19 mouse cellular contexts compared by ENCODE assay signal in the genomic region with DNA sequence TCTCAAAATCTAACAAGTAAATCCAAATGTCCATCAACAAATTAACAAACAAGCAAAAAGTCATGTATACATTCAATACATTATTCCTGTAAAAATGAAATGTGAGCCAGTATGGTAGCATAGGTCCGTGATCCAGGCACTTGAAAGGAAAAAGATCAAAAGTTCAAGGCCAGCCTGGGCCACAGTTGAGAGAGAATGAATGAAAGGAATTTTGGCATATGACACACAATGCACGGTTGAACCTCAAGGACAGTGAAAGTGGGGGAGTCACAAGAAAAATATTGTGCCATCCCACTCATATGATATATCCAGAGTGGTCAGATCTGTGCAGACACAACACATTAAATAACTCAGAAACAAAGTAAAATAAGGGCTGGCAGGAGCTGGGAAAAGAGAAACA.
"Had no signal": no experiment of that assay in that cellular context is flagged by ENCODE, and none has a peak within 500 bp of the region (broad histone marks: within the 10 kb centered on the region; RNA-seq: fewer than 3 reads in every experiment).

No protein-coding gene starts in this region.

- H3K9me3 ChIP-seq: liver, embryonic 13.5 days; neural tube, embryonic 12.5 days; neural tube, embryonic 15.5 days had no signal

- H3K4me3 ChIP-seq: left cerebral cortex, adult 2 months; liver, embryonic 13.5 days; neural tube, embryonic 12.5 days; neural tube, embryonic 15.5 days had no signal

- DNase-seq: kidney, postnatal 25 days; layer of hippocampus, postnatal 36 days; liver, embryonic 13.5 days; lung, adult 2 months; lung, postnatal 14 days; lung, postnatal 4 days; midbrain, embryonic 14.5 days; right cerebral cortex, adult 18-20 months; right cerebral cortex, postnatal 14 days; right cerebral cortex, postnatal 4 days; thymus, adult 2 months; thymus, postnatal 14 days; thymus, postnatal 4 days had no signal

- H3K9ac ChIP-seq: liver, embryonic 13.5 days; neural tube, embryonic 12.5 days; neural tube, embryonic 15.5 days had no signal

- H3K36me3 ChIP-seq: liver, embryonic 13.5 days; neural tube, embryonic 12.5 days; neural tube, embryonic 15.5 days had no signal

- H3K4me2 ChIP-seq: liver, embryonic 13.5 days; midbrain, embryonic 11.5 days; neural tube, embryonic 12.5 days; neural tube, embryonic 15.5 days had no signal

- H3K27me3 ChIP-seq: liver, embryonic 13.5 days; neural tube, embryonic 12.5 days; neural tube, embryonic 15.5 days had no signal

- H3K27ac ChIP-seq: kidney, postnatal 0 days; left cerebral cortex, adult 2 months; liver, embryonic 13.5 days; neural tube, embryonic 12.5 days; neural tube, embryonic 15.5 days; stomach, postnatal 0 days had no signal
